22 mouse cellular contexts compared by ENCODE assay signal in the genomic region with DNA sequence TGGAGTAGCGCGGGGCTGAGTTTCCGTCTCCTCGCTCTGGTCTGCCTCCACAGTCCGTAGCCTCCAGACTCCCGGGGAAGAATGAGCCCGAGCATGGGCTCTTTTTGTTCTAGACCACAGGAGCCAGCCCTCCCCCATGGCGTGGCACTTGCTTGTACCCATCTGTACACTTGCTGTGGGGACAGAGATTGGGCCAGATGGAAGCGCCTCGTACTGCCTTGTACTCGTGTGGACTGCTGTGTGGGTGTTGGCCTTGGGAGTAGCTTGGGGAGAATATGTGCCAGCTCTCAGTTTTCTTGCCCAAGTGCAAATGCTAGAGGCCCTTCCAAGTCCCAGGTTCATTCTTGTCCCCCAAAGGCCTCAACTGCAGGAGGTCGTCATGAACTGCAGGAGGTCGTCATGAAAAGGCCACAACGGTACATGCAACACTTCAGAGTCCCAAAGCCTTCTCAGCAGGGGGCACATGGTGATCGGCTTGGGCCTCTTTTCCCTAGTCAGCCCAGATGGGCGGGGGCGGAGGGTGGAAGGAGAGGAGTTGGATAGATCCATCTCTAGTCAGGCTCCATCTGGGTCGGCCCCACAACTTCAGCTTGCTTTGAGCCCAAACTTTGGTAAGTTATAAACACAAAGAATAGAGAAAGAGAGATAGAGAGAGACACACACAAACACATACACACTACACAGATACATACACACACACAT. TPM values are rescaled to one million over a fixed set of nuclear protein-coding genes. Genes with fewer than 3 reads are reported as not detected.
A peak's percentile ranks its signal among the peaks of the same experiment; 100 is the strongest.
DNase-seq lines count a peak whose midpoint lies in the region; ATAC-seq lines count a peak whose summit lies in the region.
"Had no signal": no experiment of that assay in that cellular context is flagged by ENCODE, and none has a peak within 500 bp of the region (broad histone marks: within the 10 kb centered on the region; RNA-seq: fewer than 3 reads in every experiment).

No protein-coding gene starts in this region.

- no peak for ATAC-seq in forebrain, embryonic 13.5 days
- ATAC-seq in forebrain, embryonic 15.5 days (replicated peaks): no peak
- ATAC-seq: intestine, embryonic 15.5 days; liver, postnatal 0 days had no signal

- no peaks in the 10 kb centered on the region for H3K4me1 ChIP-seq in forebrain, embryonic 13.5 days
- H3K4me1 ChIP-seq in forebrain, embryonic 15.5 days: no peaks in the 10 kb centered on the region
- H3K4me1 ChIP-seq: intestine, embryonic 15.5 days; kidney, embryonic 15.5 days; megakaryocyte, embryonic 14.5 days had no signal

- H3K36me3 ChIP-seq in forebrain, embryonic 13.5 days (ENCODE audit: poor library complexity, severe bottlenecking): no peaks in the 10 kb centered on the region
- H3K36me3 ChIP-seq in forebrain, embryonic 15.5 days: no peaks in the 10 kb centered on the region
- H3K36me3 ChIP-seq: intestine, embryonic 15.5 days; kidney, embryonic 15.5 days had no signal

- no peak overlapping the region for H3K4me3 ChIP-seq in forebrain, embryonic 13.5 days
- no peak overlapping the region for H3K4me3 ChIP-seq in forebrain, embryonic 15.5 days
- H3K4me3 ChIP-seq: intestine, embryonic 15.5 days; kidney, embryonic 15.5 days; megakaryocyte, embryonic 14.5 days had no signal

- peak; percentile 80 to 81 for DNase-seq in left cerebral cortex, adult 18-20 months (ENCODE audit: low spot score in 2 of 2)
- DNase-seq in left cerebral cortex, adult 11 months (ENCODE audit: low spot score): no peak
- peak; percentile 86 for DNase-seq in brain, adult 2 months (ENCODE audit: low read depth, low spot score)
- peak; percentile 29 to 43 for DNase-seq in layer of hippocampus, postnatal 14 days (ENCODE audit: low spot score in 2 of 2)
- DNase-seq in right cerebral cortex, postnatal 14 days: peak; percentile 47
- DNase-seq in kidney, postnatal 10 days: no peak
- DNase-seq: embryo, embryonic 11 days; liver; liver, postnatal 0 days; lung, postnatal 14 days; thymus, adult 2 months had no signal

- no peak overlapping the region for H3K9ac ChIP-seq in forebrain, embryonic 13.5 days
- no peak overlapping the region for H3K9ac ChIP-seq in forebrain, embryonic 15.5 days (replicated peaks)
- H3K9ac ChIP-seq: hindbrain, embryonic 14.5 days; intestine, embryonic 15.5 days; kidney, embryonic 15.5 days; liver, postnatal 0 days had no signal

- H3K4me2 ChIP-seq in forebrain, embryonic 13.5 days: no peak overlapping the region
- no peak overlapping the region for H3K4me2 ChIP-seq in forebrain, embryonic 15.5 days (replicated peaks)
- H3K4me2 ChIP-seq: heart, embryonic 11.5 days; hindbrain, embryonic 14.5 days; intestine, embryonic 15.5 days; kidney, embryonic 15.5 days had no signal

- H3K9me3 ChIP-seq in forebrain, embryonic 13.5 days (replicated peaks): no peaks in the 10 kb centered on the region; the same call in 1 of the 2 replicates
- no peaks in the 10 kb centered on the region for H3K9me3 ChIP-seq in forebrain, embryonic 15.5 days
- H3K9me3 ChIP-seq: intestine, embryonic 15.5 days; kidney, embryonic 15.5 days had no signal

- no peaks in the 10 kb centered on the region for H3K27me3 ChIP-seq in forebrain, embryonic 13.5 days
- H3K27me3 ChIP-seq in forebrain, embryonic 15.5 days: no peaks in the 10 kb centered on the region
- H3K27me3 ChIP-seq: intestine, embryonic 15.5 days had no signal

- H3K27ac ChIP-seq in forebrain, embryonic 13.5 days: no peak overlapping the region
- no peak overlapping the region for H3K27ac ChIP-seq in forebrain, embryonic 15.5 days (replicated peaks)
- H3K27ac ChIP-seq: hindbrain, embryonic 14.5 days; intestine, embryonic 15.5 days; kidney, embryonic 15.5 days had no signal

- WGBS in forebrain, embryonic 13.5 days: 79% methylated on average over 18 of the region's 18 CpGs
- 78% methylated on average over 18 of the region's 18 CpGs for WGBS in forebrain, embryonic 15.5 days

RNA-seq across cellular contexts. Expression of gene Mobp, which starts 25.1 kb away (rescaled TPM):
- 100 to 1,000 TPM; 189 to 204 TPM for total RNA-seq in left cerebral cortex, adult 18-20 months (2021)
- 100 to 1,000 TPM; 369 to 380 TPM for total RNA-seq in layer of hippocampus, postnatal 14 days (2021)
- polyA plus RNA-seq in forebrain, embryonic 13.5 days (2015; fragmentation: Nextera tagmentation; extraction: Ambion mirVana): 0.49 and 0.89 TPM in 2 replicates
- 0.17 TPM in 1 of 2 replicates, not detected in the other for polyA plus RNA-seq in forebrain, embryonic 15.5 days (2015; fragmentation: Nextera tagmentation; extraction: Ambion mirVana)
- total RNA-seq: adrenal gland, adult 18-20 months; gastrocnemius, postnatal 4 days had no signal
- polyA plus RNA-seq: heart, embryonic 11.5 days; kidney, embryonic 15.5 days; liver, postnatal 0 days; neural tube, embryonic 11.5 days; small intestine, adult 2 months; thymus, adult 2 months had no signal

RNA-seq across cellular contexts. Expression of gene Rpsa, which starts 47.1 kb away (rescaled TPM):
- 100 to 1,000 TPM; 449 to 459 TPM for total RNA-seq in left cerebral cortex, adult 18-20 months (2021)
- total RNA-seq in layer of hippocampus, postnatal 14 days (2021): 100 to 1,000 TPM; 534 to 557 TPM
- 1,184 and 1,248 TPM in 2 replicates for polyA plus RNA-seq in forebrain, embryonic 13.5 days (2015; fragmentation: Nextera tagmentation; extraction: Ambion mirVana)
- 997 and 1,035 TPM in 2 replicates for polyA plus RNA-seq in forebrain, embryonic 15.5 days (2015; fragmentation: Nextera tagmentation; extraction: Ambion mirVana)

Comparison
In these comparisons a context has a peak if more than half of its experiments do, and no peak if none do; other contexts are left out.
1. DNase-seq: peak in left cerebral cortex, adult 18-20 months (2 of 2), brain, adult 2 months (single experiment), layer of hippocampus, postnatal 14 days (2 of 2) and right cerebral cortex, postnatal 14 days (single experiment); none in left cerebral cortex, adult 11 months (single experiment) and kidney, postnatal 10 days (single experiment).